Mouse (Mus musculus) spleen, adult 10 weeks (tissue): ENCODE measurements around the gene Gm49366. TPM values are rescaled to one million over a fixed set of nuclear protein-coding genes. Genes with fewer than 3 reads are reported as not detected.

ENCODE experiments used
- polyA plus RNA-seq: library from polyadenylated mRNA; stranded (reverse); fragments of 350-450 nt; fragmentation: Illumina TruSeq; extraction: RNeasy Lipid Tissue Mini Kit (QIAGEN cat#74804); gene quantifications from one replicate; pipeline ENCODE4 v1.2.3, GENCODE M21; 2015; ENCODE audit warnings: low replicate concordance; ENCODE audit not compliant: insufficient read depth

Gene Gm49366
- polyA plus RNA-seq = not detected

GRCm38 (mm10) chr12:84038691-84039111 is at the start of gene Gm49366:
Gene Gm49366 (plus strand): TSS chr12:84038935.

DNA sequence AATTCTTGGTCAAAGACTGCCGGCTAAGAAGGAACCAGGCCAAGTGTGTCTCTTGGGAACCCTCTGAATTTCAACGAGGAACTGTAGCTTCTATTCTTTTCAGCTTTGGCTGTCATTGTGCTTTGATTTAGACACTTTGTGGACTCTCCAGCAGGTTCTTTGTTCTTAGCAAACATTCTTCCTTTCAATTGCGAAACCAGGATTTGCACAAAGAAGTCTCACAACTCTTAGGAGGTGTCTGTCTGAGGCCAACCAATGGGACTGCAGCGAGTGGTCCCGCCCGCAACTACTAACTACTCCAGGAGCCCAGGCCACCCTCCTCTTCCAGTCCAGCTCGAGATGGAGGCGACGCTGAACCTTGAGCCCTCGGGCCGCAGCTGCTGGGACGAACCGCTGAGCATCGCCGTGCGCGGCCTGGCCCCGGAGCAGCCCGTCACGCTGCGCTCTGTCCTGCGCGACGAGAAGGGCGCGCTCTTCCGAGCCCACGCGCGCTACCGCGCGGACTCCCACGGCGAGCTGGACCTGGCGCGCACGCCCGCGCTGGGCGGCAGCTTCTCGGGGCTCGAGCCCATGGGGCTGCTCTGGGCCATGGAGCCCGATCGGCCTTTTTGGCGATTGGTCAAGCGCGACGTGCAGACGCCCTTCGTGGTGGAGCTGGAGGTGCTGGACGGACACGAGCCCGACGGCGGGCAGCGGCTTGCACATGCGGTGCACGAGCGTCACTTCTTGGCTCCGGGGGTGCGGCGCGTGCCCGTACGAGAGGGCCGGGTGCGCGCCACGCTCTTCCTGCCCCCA is 29.4 kb upstream of the Gm49366 start, which contains the start of gene Acot1:
Gene Acot1 (plus strand): TSS at position 320 of the 795 bp plus-strand sequence.

DNA sequence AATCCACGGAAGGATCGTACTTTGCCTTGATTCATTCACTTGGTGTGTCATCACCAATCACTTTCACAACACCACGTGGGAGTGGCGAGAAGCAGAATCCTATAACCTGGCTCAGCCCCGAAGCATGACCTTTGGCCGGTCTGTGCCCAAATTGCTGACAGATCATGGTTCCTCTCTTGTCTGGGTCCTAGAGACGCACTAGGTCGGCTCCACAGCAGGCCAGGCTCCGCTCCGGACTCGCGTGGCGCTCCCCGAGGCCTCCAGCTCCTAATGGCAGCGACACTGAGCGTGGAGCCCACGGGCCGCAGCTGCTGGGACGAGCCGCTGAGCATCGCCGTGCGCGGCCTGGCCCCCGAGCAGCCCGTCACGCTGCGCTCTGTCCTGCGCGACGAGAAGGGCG is 494 bp upstream of the Gm49366 start, which contains the start of gene Acot4:
Gene Acot4 (plus strand): TSS at position 139 of the 400 bp plus-strand sequence.

DNA sequence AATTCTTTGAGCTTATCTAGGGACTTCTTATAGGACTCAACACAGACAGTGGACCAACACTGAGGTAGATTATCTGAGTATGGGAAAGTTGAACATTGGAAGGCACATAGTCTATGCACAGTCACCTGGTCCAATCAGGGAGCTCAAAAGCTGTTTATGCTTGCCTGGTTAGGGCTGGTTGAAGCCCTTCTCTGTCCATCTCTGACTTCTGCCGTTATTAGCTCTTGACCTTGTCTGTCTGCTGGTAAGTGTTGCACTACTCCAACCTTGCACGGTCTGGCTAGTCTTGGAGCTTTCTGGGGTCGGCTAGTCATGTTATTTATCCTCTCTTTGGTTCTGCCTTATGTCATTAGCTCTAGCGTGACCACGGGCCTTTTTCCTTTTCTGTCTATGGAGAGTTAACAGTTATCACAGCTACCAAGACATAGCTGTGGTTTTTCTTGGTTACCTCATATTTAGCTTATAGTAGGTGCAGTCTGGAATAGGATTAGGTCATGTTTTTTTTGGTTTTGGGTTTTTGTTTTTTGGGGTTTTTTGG is 13.3 kb downstream of the Gm49366 start, which contains the start of gene Acot3:
Gene Acot3 (plus strand): TSS at position 208 of the 538 bp plus-strand sequence.

GRCm38 (mm10) chr12:84068986-84069385 is 30.3 kb downstream of the Gm49366 start, which contains the start of gene Acot5:
Gene Acot5 (plus strand): TSS chr12:84069325.

DNA sequence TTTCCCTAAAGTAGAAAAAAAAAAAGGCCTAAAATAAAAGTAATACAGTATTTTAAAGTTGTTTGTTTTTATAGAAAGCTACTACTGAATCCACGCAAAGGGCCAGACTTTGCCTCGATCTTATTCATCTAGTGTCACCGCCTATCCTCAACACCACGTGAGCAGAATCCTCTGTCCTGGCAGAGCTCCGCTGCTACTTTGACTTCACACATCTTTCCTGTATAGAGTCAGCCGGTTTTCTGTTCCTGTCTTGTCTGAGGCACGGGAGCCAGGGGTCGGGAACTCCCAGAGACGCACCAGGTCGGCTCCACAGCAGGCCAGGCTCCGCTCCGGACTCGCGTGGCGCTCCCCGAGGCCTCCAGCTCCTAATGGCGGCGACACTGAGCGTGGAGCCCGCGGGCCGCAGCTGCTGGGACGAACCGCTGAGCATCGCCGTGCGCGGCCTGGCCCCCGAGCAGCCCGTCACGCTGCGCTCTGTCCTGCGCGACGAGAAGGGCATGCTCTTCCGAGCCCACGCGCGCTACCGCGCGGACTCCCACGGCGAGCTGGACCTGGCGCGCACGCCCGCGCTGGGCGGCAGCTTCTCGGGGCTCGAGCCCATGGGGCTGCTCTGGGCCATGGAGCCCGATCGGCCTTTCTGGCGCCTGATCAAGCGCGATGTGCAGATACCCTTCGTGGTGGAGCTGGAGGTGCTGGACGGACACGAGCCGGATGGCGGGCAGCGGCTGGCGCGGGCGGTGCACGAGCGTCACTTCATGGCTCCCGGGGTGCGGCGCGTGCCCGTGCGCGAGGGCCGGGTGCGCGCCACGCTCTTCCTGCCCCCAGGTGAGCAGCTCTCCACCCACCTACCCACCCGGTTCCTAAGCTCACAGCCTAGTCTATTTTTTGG is 62.1 kb downstream of the Gm49366 start, which contains the start of gene Acot6:
Gene Acot6 (plus strand): TSS at position 51 of the 889 bp plus-strand sequence.

Other genes starting within 250 kb of the Gm49366 start
- 30.5 TPM for gene Numb, start 117.0 kb upstream of the Gm49366 start, polyA plus RNA-seq
- gene Riox1, start 88.3 kb upstream of the Gm49366 start, polyA plus RNA-seq = 8.1 TPM
- not detected for gene Heatr4, start 54.1 kb upstream of the Gm49366 start, polyA plus RNA-seq
- gene Acot2, start 51.1 kb upstream of the Gm49366 start, polyA plus RNA-seq = 3.1 TPM
- 8.4 TPM for gene Acot1, start 29.4 kb upstream of the Gm49366 start, polyA plus RNA-seq
- gene Acot4, start 556 bp upstream of the Gm49366 start, polyA plus RNA-seq = 0.36 TPM
- gene Acot3, start 13.2 kb downstream of the Gm49366 start, polyA plus RNA-seq = not detected
- not detected for gene Acot5, start 30.4 kb downstream of the Gm49366 start, polyA plus RNA-seq
- gene Acot6, start 61.7 kb downstream of the Gm49366 start, polyA plus RNA-seq = 1.7 TPM
- 3.0 TPM for gene Dnal1, start 75.4 kb downstream of the Gm49366 start, polyA plus RNA-seq
- 0.25 TPM for gene Pnma1, start 109.6 kb downstream of the Gm49366 start, polyA plus RNA-seq
- gene Elmsan1, start 179.9 kb downstream of the Gm49366 start, polyA plus RNA-seq = 32.6 TPM
- gene Ptgr2, start 246.3 kb downstream of the Gm49366 start, polyA plus RNA-seq = 42.3 TPM